Mouse (Mus musculus) gastrocnemius, postnatal 14 days (tissue): ENCODE results near the gene Xylb. TPM values are rescaled to one million over a fixed set of nuclear protein-coding genes. Genes with fewer than 3 reads are reported as not detected.

Experiments
- DNase-seq: peaks from one replicate; pipeline ENCODE4 v3.0.0; 2021; ENCODE audit warnings: mixed read lengths
- intact Hi-C: fragments of 180-260 bp; cut with DNase I; formaldehyde crosslinking; loops from one replicate; pipeline ENCODE4 v1.15.1; 2025; ENCODE audit warnings: low total_unique reads
- total RNA-seq, 2 experiments: library from RNA; stranded (reverse); gene quantifications; 2 replicates each; pipeline ENCODE4 v1.2.3; 2021

Gene Xylb
- total RNA-seq, 2 experiments from 2014 or later, result 0.27 to 0.35 TPM

GRCm38 (mm10) chr9:119435855-119436254, 78.7 kb downstream of the Xylb start:
- intact Hi-C loops, result loop anchor here (5.0 kb wide), 1 partner anchor 39 kb away; no protein-coding TSS in a partner anchor
- DNase-seq, result no peak

- no peak for DNase-seq
- intact Hi-C loops, result loop anchor here (5.0 kb wide), 1 partner anchor 41 kb away; no protein-coding TSS in a partner anchor
These were observed 80.9 kb downstream of the Xylb start for GRCm38 (mm10) chr9:119438065-119438464.

- DNase-seq, result no peak
- intact Hi-C loops, result loop anchor here (5.0 kb wide), 1 partner anchor 41 kb away; no protein-coding TSS in a partner anchor
These were observed 81.4 kb downstream of the Xylb start for GRCm38 (mm10) chr9:119438498-119439000.

Other genes starting within 250 kb of the Xylb start
- gene Acaa1b, start 200.3 kb upstream of the Xylb start, total RNA-seq, result 1 to 10 TPM; 1.1 to 1.3 TPM
- gene Gm47289, start 198.2 kb upstream of the Xylb start, total RNA-seq, result not detected
- gene Slc22a13, start 148.3 kb upstream of the Xylb start, total RNA-seq, result not detected
- 10 to 100 TPM; 31.1 to 34.4 TPM for gene Oxsr1, start 35.0 kb upstream of the Xylb start, total RNA-seq
- 10 to 100 TPM; 41.3 to 44.3 TPM for gene Acaa1a, start 17.7 kb upstream of the Xylb start, total RNA-seq
- gene Myd88, start 16.0 kb upstream of the Xylb start, total RNA-seq, result 1 to 10 TPM; 7.0 to 7.5 TPM
- gene Slc22a14, start 8.2 kb downstream of the Xylb start, total RNA-seq, result not detected
- gene Acvr2b, start 44.7 kb downstream of the Xylb start, total RNA-seq, result 1 to 10 TPM; 6.5 to 7.3 TPM
- gene Exog, start 87.6 kb downstream of the Xylb start, total RNA-seq, result 1 to 10 TPM; 1.4 to 1.9 TPM
- gene Scn5a, start 221.6 kb downstream of the Xylb start, total RNA-seq, result under 1 TPM; 0.22 to 0.53 TPM